Mouse (Mus musculus) adrenal gland, adult (tissue): ENCODE measurements at regions not wholly inside any gene's neighbourhood (a gene's known extent, or its start where the extent isn't known, plus 50 kb on each side); places are given as distances from the start of the nearest gene placed in this dataset.

ENCODE experiments used
- DNase-seq, 2 experiments: peaks; one replicate each; pipeline ENCODE4 v3.0.0; 2022 to 2023; ENCODE audit warnings: low spot score in 1 of 2; ENCODE audit not compliant: inconsistent age in 2 of 2

DNA sequence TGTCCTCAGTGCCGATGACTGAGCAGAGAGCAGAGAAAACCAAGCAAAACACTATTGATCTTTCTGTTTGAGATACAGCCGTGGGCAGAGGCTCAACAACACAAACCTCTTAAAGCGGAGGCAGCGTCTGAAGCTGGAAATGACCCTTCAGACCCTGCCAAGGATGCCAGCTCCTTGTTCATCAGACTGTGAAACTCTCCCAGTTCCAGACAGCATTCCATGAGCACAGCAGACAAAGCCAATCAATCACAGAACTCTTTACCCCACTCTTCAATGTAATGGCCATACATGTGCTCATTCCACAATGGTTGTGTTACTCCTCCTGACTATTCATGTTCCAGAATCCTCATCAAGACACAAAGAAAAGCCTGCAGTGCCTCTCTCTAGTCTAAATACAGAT, 73.5 kb downstream of the Tmem114 start:
- no peak for DNase-seq

DNA sequence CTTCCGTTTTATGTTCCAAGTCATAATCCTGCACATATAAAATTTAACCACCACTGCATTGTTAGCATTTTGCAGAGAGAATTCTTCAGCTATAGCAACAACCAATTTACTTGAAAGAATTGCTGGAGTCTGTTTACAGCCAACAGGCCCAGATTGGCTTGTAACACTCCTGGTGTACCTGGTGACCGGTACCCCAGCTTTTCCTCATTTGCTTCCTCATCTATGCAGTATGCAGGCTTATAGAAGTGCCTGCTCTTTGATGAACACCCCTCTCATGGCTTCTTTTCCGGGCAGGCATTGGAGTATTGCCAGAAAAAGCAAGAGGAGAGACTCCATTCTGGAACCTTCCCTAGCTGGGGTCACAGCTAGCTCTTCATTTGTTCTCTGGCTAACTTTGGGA, 75.8 kb downstream of the Tmem114 start:
- DNase-seq = no peak

DNA sequence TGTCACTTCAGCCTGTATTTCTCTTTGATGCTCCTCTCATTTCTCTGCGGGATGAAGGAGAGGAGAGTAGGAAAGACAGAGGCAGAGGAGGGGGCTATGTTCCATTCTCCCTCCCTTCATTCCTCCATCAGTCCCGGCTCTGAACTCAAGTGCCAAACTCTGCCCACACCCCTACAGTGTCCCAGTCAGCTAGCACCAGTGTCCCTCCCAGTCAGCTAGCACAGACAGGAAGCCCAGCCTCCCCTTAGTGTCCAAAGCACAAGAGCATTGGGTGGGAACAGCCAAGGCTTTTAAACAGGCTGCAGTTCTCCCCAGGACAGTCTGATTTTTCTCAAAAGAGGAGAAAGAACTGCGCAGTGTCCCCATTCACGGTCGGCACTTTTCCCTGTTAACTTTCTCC, 76.3 kb downstream of the Tmem114 start:
- DNase-seq = no peak

DNA sequence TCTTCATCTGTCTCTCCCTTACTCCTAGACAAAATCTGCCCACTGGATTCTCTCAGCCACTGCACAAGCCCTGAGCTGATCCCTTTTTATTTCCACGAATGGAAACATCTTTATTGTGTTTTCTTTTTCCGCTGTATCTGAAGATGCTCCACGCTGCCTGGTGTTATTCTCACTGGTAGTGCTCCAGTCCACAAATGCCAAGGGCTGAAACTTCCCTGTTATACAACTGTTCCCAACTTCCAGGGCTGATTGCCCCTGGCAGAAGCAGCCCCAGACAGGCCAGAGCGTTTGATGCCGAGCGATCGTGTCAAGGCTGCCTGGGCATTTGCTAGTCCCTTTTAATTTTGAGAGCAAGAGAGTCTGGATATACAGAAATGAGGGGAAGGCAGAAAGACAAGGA, 79.7 kb downstream of the Tmem114 start:
- DNase-seq = peak; percentile 18 to 45

DNA sequence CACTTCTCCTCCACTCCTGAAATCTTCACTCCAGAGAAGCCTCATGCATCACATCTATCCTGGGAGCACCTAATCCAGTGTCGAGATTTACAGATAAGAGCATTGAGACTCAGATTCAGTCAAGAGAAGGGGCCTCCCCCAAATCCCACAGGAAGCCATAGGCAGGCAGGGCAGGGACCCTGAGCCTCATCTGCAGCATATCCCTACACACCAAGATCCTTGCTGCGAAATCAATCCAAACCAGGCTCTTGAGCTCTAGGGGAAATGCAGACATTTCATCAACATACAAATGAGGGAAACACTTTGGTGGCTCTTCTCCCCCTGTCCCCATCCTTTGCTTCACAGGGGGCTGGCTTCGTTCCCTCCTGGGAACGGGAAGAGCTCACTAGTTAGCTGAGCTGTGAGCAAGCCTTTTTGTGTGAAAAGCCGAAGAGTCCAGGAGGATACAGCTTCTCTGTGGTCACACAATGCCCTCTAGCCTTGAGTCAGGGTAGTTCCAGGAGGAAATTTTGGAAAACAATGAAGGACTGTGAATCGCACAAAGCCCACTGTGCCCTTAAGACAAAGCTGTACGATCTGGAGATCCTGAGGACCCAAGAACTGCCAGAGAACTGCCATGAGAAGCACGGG, 91.7 kb downstream of the Tmem114 start:
- peak; percentile 19 to 69 for DNase-seq

DNA sequence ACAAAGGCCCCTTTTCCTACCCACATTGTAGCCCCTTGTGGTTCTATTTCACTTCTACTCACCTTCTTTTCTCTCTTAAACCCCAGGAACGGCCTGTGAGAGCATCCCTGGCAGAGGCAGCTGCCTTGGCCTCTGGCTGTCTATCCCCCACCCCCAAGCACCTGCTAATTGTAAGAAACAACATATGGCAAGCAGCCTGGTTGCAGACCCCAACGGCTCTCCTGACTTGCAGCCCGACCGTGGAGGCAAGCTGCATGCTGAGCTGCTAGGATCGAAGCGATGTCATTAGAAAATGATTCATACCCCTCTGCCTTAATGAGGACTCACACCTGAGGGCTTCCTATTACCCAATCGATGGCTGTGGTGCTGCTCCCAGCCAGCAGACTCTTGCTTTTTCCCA, 112.9 kb downstream of the Tmem114 start:
- no peak for DNase-seq

DNA sequence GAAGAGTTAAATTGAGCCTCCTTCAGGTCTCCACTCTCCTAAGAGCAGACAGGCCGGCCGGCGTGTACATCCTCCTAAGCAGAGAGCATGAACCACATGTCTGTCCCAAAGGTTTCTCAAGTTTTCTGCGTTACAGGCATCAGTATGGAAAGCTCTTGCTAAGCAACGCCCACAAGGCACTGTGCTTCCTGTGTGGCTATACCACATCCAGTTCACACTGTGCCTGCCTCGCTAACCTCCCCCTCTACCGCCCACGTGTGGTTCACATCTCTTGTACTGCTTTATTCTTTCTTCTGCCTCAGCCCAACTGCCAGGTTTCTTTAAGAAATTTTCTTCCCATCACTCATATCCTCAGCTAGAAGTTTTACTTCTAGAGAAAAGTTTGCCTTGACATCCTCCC, 118.5 kb downstream of the Tmem114 start:
- DNase-seq = no peak
